Mouse (Mus musculus) lung, adult 2 months (tissue): ENCODE results near the gene Sumo3.

Experiments
- CTCF ChIP-seq: fragments of 200-500 bp; IDR thresholded peaks from 2 replicates; pipeline ENCODE4 v1.5.1; 2011; ENCODE audit warnings: mild to moderate bottlenecking, low read length, control low read depth; ENCODE audit not compliant: insufficient read depth
- POLR2A ChIP-seq: fragments of 200-500 bp; IDR thresholded peaks from 2 replicates; pipeline ENCODE4 v1.6.1; 2011; ENCODE audit warnings: low read depth, mild to moderate bottlenecking, control low read depth, low read length, borderline replicate concordance; ENCODE audit errors: extremely low read depth

DNA sequence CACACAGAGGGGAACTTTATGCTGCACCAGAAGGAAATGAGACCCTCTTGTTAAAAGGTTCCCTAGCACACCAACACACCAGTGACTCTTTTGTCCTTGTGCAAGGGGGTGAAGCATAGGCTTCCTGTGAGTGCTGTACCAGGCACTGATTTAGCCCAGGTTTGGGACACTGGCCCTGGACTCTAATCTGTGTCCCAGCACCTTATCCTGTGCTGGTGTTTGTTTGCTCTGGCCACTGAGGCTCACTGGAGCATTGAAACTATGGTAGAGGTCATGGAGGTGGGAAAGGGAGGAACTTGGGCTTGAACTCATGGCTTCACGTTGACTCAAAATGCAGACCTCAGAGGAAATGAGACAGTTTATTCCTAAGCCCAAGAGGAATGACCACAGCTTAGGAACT lies 32.7 kb upstream of the Sumo3 start:
- TF ChIP-seq POLR2A (no peak), CTCF (no peak)
